17 mouse cellular contexts compared by ENCODE assay signal in genomic region chr16:8491743-8492490, GRCm38 (mm10). TPM values are rescaled to one million over a fixed set of nuclear protein-coding genes. Genes with fewer than 3 reads are reported as not detected.
DNase-seq lines count a peak whose midpoint lies in the region; ATAC-seq lines count a peak whose summit lies in the region.
"Had no signal": no experiment of that assay in that cellular context is flagged by ENCODE, and none has a peak within 500 bp of the region (broad histone marks: within the 10 kb centered on the region; RNA-seq: fewer than 3 reads in every experiment).

No protein-coding gene starts in this region.

- no peak overlapping the region for H3K4me3 ChIP-seq in kidney, embryonic 14.5 days (ENCODE audit: low read length)
- H3K4me3 ChIP-seq in neural tube, embryonic 15.5 days (replicated peaks) = no peak overlapping the region
- H3K4me3 ChIP-seq: erythroblast, embryonic 14.5 days; heart, embryonic 15.5 days; layer of hippocampus, adult 2 months; myocyte had no signal

- H3K27ac ChIP-seq in kidney, embryonic 14.5 days (ENCODE audit: low read depth, low read length) = no peak overlapping the region
- no peak overlapping the region for H3K27ac ChIP-seq in neural tube, embryonic 15.5 days (replicated peaks)
- H3K27ac ChIP-seq: heart, embryonic 15.5 days; layer of hippocampus, adult 2 months had no signal

- 0 out of 2 replicates have a peak, but pooled peaks cover 6% of the 10 kb centered on the region for H3K4me1 ChIP-seq in kidney, embryonic 14.5 days (ENCODE audit: control insufficient read depth, insufficient read depth, low read length)
- peaks cover 11% of the 10 kb centered on the region for H3K4me1 ChIP-seq in neural tube, embryonic 15.5 days
- H3K4me1 ChIP-seq: heart, embryonic 15.5 days had no signal

- H3K36me3 ChIP-seq in kidney, embryonic 14.5 days (ENCODE audit: control insufficient read depth, insufficient read depth, low read length) = peaks cover 15% of the 10 kb centered on the region
- H3K36me3 ChIP-seq in neural tube, embryonic 15.5 days = peaks cover 11% of the 10 kb centered on the region

- intact Hi-C loops in left cerebral cortex, postnatal 10 days (cut with DNase I) = loop anchor here (5.0 kb wide), 2 partner anchors 85 to 145 kb away; partner anchors contain the start of genes Pmm2 and Tmem186

- DNase-seq in kidney, adult 9 months = peak; percentile 33
- no peak for DNase-seq in kidney, adult 18-20 months
- peak; percentile 36 for DNase-seq in adrenal gland, postnatal 25 days
- DNase-seq in ovary, postnatal 36 days (ENCODE audit: low spot score) = no peak
- no peak for DNase-seq in right cerebral cortex, postnatal 36 days (ENCODE audit: low spot score in 2 of 2)
- no peak for DNase-seq in left cerebral cortex, postnatal 10 days (ENCODE audit: extremely low spot score in 1 of 2, low spot score in 2 of 2)
- DNase-seq: cerebellum, adult 2 months; gastrocnemius, postnatal 10 days; lung, embryonic 14.5 days; right cerebral cortex, postnatal 25 days had no signal

- WGBS in kidney, embryonic 14.5 days = 12% methylated on average over 13 of the region's 13 CpGs
- 12% methylated on average over 13 of the region's 13 CpGs for WGBS in neural tube, embryonic 15.5 days

- H3K9me3 ChIP-seq in kidney, embryonic 14.5 days (ENCODE audit: control insufficient read depth, low read length) = no peaks in the 10 kb centered on the region
- H3K9me3 ChIP-seq in neural tube, embryonic 15.5 days (replicated peaks) = no peaks in the 10 kb centered on the region
- H3K9me3 ChIP-seq: heart, embryonic 15.5 days had no signal

- H3K9ac ChIP-seq in kidney, embryonic 14.5 days (ENCODE audit: low read depth, low read length) = no peak overlapping the region
- H3K9ac ChIP-seq in neural tube, embryonic 15.5 days (replicated peaks) = no peak overlapping the region
- H3K9ac ChIP-seq: heart, embryonic 15.5 days; lung, embryonic 14.5 days had no signal

- H3K27me3 ChIP-seq in kidney, embryonic 14.5 days (ENCODE audit: control insufficient read depth, insufficient read depth, low read length) = no peaks in the 10 kb centered on the region
- no peaks in the 10 kb centered on the region; the same call in 1 of the 2 replicates for H3K27me3 ChIP-seq in neural tube, embryonic 15.5 days (replicated peaks)
- H3K27me3 ChIP-seq: CH12.LX; heart, embryonic 15.5 days had no signal

- H3K4me2 ChIP-seq in kidney, embryonic 14.5 days (replicated peaks; ENCODE audit: low read depth, low read length) = no peak overlapping the region
- no peak overlapping the region for H3K4me2 ChIP-seq in neural tube, embryonic 15.5 days
- H3K4me2 ChIP-seq: heart, embryonic 15.5 days; lung, embryonic 14.5 days had no signal

- peak; percentile 88 for ATAC-seq in kidney, embryonic 14.5 days (ENCODE audit: low FRiP score, low TSS enrichment)
- ATAC-seq in neural tube, embryonic 15.5 days (ENCODE audit: low FRiP score) = peak; percentile 53; the same call in 1 of the 2 replicates

RNA-seq across cellular contexts. Expression of gene Abat, which starts 21.3 kb away (rescaled TPM):
- 51.9 and 61.8 TPM in 2 replicates for total RNA-seq in adrenal gland, postnatal 25 days (2021)
- 15.8 and 27.2 TPM in 2 replicates for polyA plus RNA-seq in kidney, embryonic 14.5 days (2014; fragmentation: Nextera tagmentation; extraction: Ambion mirVana)
- polyA plus RNA-seq in neural tube, embryonic 15.5 days (2015; fragmentation: Nextera tagmentation; extraction: Ambion mirVana) = 111 TPM in 2 replicates
- 100 to 1,000 TPM; 132 to 140 TPM for total RNA-seq in left cerebral cortex, postnatal 10 days (2021)

RNA-seq across cellular contexts. Expression of gene Mettl22, which starts 21.3 kb away (rescaled TPM):
- 11.7 and 18.3 TPM in 2 replicates for total RNA-seq in adrenal gland, postnatal 25 days (2021)
- 20.5 and 22.2 TPM in 2 replicates for polyA plus RNA-seq in kidney, embryonic 14.5 days (2014; fragmentation: Nextera tagmentation; extraction: Ambion mirVana)
- polyA plus RNA-seq in neural tube, embryonic 15.5 days (2015; fragmentation: Nextera tagmentation; extraction: Ambion mirVana) = 45.7 and 54.2 TPM in 2 replicates
- 10 to 100 TPM; 35.5 to 37.6 TPM for total RNA-seq in left cerebral cortex, postnatal 10 days (2021)

Comparison
In these comparisons a context has a peak if more than half of its experiments do, and no peak if none do; other contexts are left out.
1. DNase-seq: peak in kidney, adult 9 months (single experiment) and adrenal gland, postnatal 25 days (single experiment); none in kidney, adult 18-20 months (single experiment), ovary, postnatal 36 days (single experiment), right cerebral cortex, postnatal 36 days (0 of 2) and left cerebral cortex, postnatal 10 days (0 of 2).